Mouse (Mus musculus): ENCODE measurements around the gene Zfp970.
"Not testable (repeated sequence)": the region's sequence is repeated elsewhere in the genome, so short reads cannot be mapped to it uniquely, and the experiment has no call there.

DNA sequence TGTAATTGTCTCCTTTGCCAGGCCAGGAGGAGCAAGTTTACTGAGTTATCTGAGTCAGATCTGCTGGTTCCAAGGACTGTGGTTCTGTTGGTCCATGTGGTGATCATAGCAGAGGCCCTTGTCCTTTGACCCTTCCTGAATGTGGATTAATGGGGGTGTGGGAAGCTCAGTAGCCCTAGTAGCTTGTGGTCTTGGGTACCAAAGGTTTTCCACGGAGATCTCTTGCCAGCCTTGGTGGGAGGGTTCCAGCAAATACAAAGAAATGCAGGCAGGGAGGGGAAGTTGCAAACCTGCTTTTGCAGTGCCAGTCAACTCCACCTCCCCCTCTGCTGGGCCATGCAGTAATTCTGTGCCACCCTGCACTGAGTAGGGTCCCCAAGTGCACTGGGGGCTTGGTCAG lies 34.6 kb downstream of the Zfp970 start:
- not testable (repeated sequence) for TF ChIP-seq CTCF (IDR thresholded peaks at IDR 0.05; ENCODE audit: low read depth, low read length); TAL1 (conservative IDR thresholded peaks at IDR 0.05; ENCODE audit: low read depth, low read length); GATA1 (IDR thresholded peaks at IDR 0.05; ENCODE audit: borderline replicate concordance, low read length); POLR2AphosphoS5 (IDR thresholded peaks at IDR 0.05; ENCODE audit: insufficient replicate concordance, low read depth, low read length); GATA2 (IDR thresholded peaks at IDR 0.05; ENCODE audit: borderline replicate concordance, low read depth, low read length)
